Mouse (Mus musculus) right cerebral cortex, postnatal 25 days (tissue): ENCODE measurements at regions not wholly inside any gene's neighbourhood (a gene's known extent, or its start where the extent isn't known, plus 50 kb on each side); places are given as distances from the start of the nearest gene placed in this dataset.
A peak's percentile ranks its signal among the peaks of the same experiment; 100 is the strongest.

ENCODE experiments used
- DNase-seq: peaks from one replicate; pipeline ENCODE4 v3.0.0; 2022

- no peak for DNase-seq
Measured at GRCm38 (mm10) chr1:18668901-18669300, 404.0 kb upstream of the Defb41 start.

- peak; percentile 8 for DNase-seq
Measured at GRCm38 (mm10) chr1:18668265-18668664, 403.3 kb upstream of the Defb41 start.

GRCm38 (mm10) chr1:18640858-18641257, 375.9 kb upstream of the Defb41 start:
- no peak for DNase-seq

GRCm38 (mm10) chr1:18639460-18640300, 374.7 kb upstream of the Defb41 start:
- no peak for DNase-seq

GRCm38 (mm10) chr1:18637334-18637733, 372.4 kb upstream of the Defb41 start:
- DNase-seq: no peak

GRCm38 (mm10) chr1:18610231-18610630, 345.3 kb upstream of the Defb41 start:
- DNase-seq: no peak

- no peak for DNase-seq
Measured at GRCm38 (mm10) chr1:18599864-18600263, 334.9 kb upstream of the Defb41 start.

- DNase-seq: no peak
Measured at GRCm38 (mm10) chr1:18598908-18599307, 334.0 kb upstream of the Defb41 start.

- DNase-seq: no peak
Measured at GRCm38 (mm10) chr1:18583358-18584128, 318.6 kb upstream of the Defb41 start.

- DNase-seq: no peak
Measured at GRCm38 (mm10) chr1:18578625-18579024, 313.7 kb upstream of the Defb41 start.

- no peak for DNase-seq
Measured at GRCm38 (mm10) chr1:18567086-18567485, 302.1 kb upstream of the Defb41 start.

GRCm38 (mm10) chr1:18551211-18551610, 286.3 kb upstream of the Defb41 start:
- peak; percentile 5 for DNase-seq

- no peak for DNase-seq
Measured at GRCm38 (mm10) chr1:18531702-18532101, 266.8 kb upstream of the Defb41 start.

GRCm38 (mm10) chr1:18524485-18524884, 259.5 kb upstream of the Defb41 start:
- no peak for DNase-seq

- no peak for DNase-seq
Measured at GRCm38 (mm10) chr1:18522902-18523301, 258.0 kb upstream of the Defb41 start.

- DNase-seq: no peak
Measured at GRCm38 (mm10) chr1:18512764-18513163, 247.8 kb upstream of the Defb41 start.

- no peak for DNase-seq
Measured at GRCm38 (mm10) chr1:18498556-18498955, 233.6 kb upstream of the Defb41 start.

GRCm38 (mm10) chr1:18468496-18468895, 203.6 kb upstream of the Defb41 start:
- DNase-seq: no peak

GRCm38 (mm10) chr1:18465303-18465829, 200.4 kb upstream of the Defb41 start:
- no peak for DNase-seq

- DNase-seq: no peak
Measured at GRCm38 (mm10) chr1:18463218-18463617, 198.3 kb upstream of the Defb41 start.

- no peak for DNase-seq
Measured at GRCm38 (mm10) chr1:18416297-18416732, 151.4 kb upstream of the Defb41 start.

GRCm38 (mm10) chr1:18415879-18416278, 150.9 kb upstream of the Defb41 start:
- DNase-seq: no peak

- no peak for DNase-seq
Measured at GRCm38 (mm10) chr1:18412746-18413145, 147.8 kb upstream of the Defb41 start.

- no peak for DNase-seq
Measured at GRCm38 (mm10) chr1:18389591-18389990, 124.7 kb upstream of the Defb41 start.
